Mouse (Mus musculus) urinary bladder, postnatal 4 days (tissue): ENCODE results near the gene Rab4a.
A peak's percentile ranks its signal among the peaks of the same experiment; 100 is the strongest.

Experiments used
- DNase-seq, 2 experiments: peaks; one replicate each; pipeline ENCODE4 v3.0.0; 2021 to 2022; ENCODE audit warnings: low spot score in 2 of 2

The Rab4a gene

DNA sequence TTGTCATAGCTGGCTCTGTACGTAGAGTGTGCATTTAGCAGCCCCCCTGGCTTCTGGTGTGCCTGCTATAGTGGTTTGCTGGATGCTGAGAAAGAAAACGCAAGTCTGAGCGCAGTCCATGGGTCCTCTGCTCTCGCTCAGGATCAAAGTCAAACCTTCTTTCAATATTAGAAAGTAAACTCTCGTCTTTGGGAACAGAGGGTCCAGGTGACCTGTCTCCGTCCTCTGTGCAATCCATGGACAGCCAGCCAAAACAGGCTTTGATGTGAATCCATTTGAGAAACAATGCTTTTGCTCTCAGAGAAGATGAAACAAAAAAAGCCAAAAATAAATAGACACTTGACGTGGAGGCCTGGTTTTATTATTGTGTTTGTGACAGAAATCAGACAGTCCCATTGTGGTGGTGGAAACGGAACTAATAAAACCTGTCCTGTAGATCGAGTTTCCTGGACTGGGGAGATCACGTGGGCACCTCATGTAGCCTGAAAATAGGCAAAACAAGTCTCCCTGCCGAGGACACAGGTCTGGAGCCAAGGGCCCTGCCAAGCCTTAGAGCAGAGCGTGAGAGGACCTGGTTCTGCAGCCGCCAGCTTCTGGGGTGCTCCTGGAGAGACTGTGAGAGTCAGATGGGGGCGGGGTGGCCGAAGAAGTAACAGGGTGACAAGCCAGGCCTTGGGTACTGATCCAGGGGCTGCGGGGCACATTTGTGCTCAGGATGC is 7.5 kb downstream of the Rab4a start:
- DNase-seq = no peak

DNA sequence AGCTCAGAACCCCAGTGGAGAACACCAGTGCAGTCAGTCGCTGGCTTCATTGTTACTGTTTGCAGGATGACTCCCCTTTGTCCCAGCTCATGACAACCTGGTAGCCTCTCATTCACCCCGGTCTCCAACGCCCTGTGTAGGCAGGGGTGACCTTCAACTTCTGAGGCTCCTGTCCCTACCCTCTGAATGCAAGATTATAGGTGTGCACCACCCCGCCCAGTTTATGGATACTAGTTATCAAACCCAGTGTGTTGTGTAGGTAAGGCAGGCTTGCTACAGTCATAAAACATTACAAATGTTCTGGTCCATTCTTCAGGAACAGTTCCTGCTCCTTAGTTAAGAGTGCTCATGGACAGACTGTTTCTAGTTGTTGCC is 8.1 kb downstream of the Rab4a start:
- no peak for DNase-seq

- no peak for DNase-seq
These were observed 9.5 kb downstream of the Rab4a start for GRCm38 (mm10) chr8:123815325-123815724.

DNA sequence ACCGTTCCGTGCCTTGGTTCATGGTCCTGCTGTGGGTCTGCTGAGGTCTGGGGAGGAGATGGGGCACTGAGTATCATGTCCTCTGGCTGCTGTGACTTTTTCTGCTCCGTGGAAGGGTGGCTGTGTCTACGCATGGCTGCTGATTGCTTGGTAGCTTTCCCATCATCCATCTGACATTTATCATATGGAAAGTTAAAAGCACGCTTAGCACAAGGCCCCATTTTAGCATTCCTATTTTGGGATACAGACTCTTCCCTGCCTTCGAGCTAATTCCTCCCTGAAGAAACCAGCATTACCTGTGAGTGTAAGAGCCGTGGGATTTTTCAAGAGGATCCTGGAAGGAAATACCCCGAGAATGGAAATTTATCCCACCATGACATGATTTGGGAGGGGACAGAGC is 11.2 kb downstream of the Rab4a start:
- DNase-seq = no peak

DNA sequence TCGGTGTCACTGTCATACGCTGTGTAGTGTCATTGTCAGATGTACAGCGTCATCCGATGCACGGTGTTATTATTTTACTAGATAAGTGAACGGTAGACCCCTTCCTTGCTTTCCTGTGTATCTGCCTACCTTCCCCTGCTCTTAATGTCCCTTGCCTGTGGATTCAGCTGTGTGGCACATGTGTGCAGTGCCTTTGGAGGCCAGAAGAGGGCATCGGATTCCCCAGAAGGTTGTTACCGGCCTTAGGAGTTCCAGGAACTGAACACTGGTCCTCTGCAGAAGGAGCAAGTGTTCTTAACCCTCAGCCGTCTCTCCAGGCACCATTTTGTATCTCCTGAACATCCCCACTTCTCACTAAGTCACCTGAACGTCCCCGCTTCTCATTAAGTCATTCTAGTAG is 12.0 kb downstream of the Rab4a start:
- no peak for DNase-seq

GRCm38 (mm10) chr8:123819683-123820610 is 14.2 kb downstream of the Rab4a start:
- DNase-seq = no peak

- DNase-seq = no peak
These were observed 15.0 kb downstream of the Rab4a start for GRCm38 (mm10) chr8:123820780-123821179.

- DNase-seq = no peak
These were observed 17.3 kb downstream of the Rab4a start for GRCm38 (mm10) chr8:123823111-123823510.

GRCm38 (mm10) chr8:123823532-123824123 is 17.8 kb downstream of the Rab4a start:
- DNase-seq = no peak

DNA sequence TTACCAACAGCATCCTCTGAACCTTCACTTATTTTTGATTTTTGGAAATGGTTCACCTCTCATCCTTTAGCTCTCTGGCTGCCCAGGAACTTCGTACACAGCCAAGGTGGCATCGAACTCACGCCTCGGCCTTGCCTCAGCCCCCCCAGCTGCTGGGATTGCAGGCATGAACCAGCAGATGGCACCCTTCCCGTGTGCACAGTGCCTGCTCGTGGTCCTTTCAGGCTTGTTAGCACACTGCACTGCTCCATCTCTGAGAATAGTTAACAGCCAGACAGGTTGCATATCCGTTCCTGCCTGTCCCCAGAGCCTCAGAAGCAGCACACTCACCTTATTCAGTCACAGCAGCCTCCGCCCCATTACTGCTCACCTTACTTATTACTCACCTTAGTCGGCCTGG is 20.2 kb downstream of the Rab4a start:
- DNase-seq = no peak

DNA sequence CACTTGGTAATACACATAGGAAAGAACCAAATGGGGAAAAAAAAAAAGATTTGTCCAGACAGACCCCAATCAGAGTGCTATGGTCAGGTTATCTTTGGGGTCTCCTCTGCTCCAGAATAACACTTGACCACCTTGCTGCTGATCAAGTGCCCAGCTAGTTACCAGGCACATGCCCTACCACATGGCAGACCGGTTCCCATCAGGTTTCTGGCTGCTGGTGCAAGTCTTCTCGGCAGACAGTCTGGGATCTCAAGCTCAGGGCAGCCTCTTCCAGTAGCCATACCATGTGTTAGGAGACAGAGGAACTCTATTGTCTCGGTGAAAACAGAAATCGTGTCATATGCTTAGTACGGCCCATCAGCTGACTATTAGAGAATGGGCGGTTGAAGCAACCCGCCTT is 21.0 kb downstream of the Rab4a start:
- no peak for DNase-seq

DNA sequence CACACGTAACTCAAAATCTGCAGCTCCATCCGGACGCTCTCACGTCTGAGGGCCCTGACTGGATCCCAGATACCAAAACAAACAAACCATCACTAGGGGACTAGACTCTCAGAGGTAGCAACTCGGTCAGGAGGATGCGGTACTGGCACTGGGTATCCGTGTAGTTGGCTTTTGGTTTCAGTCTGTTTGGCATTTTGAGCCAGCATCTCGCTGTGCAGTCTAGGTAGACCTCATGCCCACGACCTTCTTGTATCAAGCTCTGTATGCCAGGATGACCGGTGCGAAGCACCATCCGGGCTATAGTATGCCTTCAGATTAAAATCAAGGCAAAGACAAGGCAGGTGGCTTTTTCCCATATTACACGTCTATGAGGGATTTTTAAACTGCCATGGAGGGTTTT is 21.7 kb downstream of the Rab4a start:
- DNase-seq = no peak

GRCm38 (mm10) chr8:123832757-123833156 is 27.0 kb downstream of the Rab4a start:
- no peak for DNase-seq

DNA sequence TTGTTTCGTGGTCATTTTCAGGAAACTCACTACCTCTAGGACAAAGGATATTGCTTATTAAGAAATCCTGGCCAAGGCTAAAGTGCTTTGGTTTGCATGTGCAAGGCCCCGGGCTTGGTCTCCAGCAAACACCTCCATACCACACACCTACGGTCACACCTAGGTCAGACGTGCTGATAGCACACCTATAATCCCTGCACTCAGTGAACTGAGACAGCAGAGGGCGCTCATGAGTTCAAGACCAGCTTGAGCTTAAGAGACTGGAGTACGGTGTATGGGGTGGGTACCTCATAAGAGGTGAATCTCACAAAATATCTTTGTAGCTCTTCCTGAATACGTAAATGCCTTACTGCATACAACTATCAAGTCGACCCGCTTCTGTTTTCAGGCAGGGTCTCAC is 29.7 kb downstream of the Rab4a start:
- peak in 1 of 2 experiments; percentile 65 for DNase-seq

DNA sequence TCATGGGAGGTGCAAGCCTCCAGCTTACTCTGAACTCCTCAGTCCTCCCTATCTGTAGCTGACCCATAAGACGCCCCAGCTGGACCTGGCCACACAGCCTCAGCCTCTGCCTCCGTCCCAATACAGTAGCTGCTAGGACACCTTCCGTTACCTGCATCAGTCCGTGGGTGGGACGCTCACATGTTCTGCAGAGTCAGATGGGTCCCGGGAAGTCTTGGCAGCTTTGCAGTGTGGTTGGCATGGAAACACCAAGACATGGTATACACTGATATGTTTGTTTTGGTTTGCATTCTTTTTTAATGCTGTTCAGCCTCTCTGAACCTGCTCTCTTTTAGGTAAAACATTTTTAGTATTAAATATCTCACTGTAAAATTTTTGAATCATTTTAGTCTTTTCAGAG is 30.6 kb downstream of the Rab4a start:
- no peak for DNase-seq

GRCm38 (mm10) chr8:123838496-123838895 is 32.7 kb downstream of the Rab4a start:
- no peak for DNase-seq

- no peak for DNase-seq
These were observed 35.0 kb downstream of the Rab4a start for GRCm38 (mm10) chr8:123840578-123841345.

DNA sequence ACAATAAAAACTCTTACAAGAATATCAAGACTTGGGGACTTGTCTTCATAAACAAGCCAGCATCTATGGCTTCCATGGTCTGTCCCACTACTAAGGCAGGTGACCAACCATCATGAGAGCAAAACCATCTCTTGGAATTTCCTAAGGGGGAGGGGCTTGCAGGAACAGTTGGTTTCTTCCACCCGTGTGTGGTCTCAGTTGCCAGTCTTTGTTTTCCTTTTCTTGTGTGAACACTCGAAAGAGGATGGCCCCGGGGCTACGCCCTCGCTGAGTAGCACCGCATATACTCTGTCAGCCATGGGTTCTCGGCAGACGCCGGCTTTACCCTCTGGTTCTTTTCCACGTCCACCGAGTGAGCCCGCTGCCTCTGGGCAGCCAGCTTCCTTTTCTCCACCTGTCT is 36.3 kb downstream of the Rab4a start:
- DNase-seq = no peak

- no peak for DNase-seq
These were observed 38.6 kb downstream of the Rab4a start for GRCm38 (mm10) chr8:123844341-123844740.

DNA sequence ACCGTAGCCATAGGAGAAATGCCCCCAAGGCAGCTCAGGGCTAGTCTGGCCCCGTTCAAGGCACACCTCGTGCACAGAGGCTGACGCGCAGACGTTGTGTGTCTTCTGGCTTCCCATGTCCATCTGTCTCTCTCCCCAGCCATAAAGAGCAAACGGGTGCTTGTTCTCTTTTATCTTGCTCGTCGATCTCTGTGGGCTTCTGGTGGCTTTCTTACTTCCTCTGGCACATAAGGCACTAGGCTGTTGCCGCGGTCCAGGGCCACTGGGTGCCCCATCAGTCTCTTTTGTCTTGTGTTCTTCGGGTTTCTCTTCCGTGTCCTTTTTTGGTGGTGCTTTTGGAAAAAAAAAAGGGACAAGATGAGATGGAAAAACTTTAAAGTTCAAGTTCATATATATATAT is 39.3 kb downstream of the Rab4a start:
- DNase-seq = no peak

DNA sequence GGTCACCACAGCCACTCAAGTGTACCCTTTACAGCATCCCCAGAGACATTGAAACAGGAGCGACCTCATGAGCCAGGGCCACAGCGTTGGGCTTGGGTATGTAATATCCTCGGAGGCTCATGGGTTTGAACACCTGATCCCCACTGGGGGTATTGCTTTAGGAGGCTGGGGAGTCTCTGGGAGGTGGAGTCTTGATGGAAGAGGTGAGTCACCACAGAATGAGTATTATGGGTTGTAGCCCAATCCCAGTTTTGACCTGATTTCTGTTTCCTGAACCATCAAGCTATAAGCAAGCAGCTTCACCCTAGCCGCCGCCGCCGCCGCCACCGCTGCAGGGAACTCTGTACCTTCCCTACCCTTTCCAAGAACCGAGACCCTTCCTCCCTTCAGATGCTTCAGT is 40.2 kb downstream of the Rab4a start:
- DNase-seq = no peak

GRCm38 (mm10) chr8:123846509-123846908 is 40.7 kb downstream of the Rab4a start:
- no peak for DNase-seq
